Mouse (Mus musculus): Measurements from ENCODE around the gene Gba.
"Not testable (repeated sequence)": the region's sequence is repeated elsewhere in the genome, so short reads cannot be mapped to it uniquely, and the experiment has no call there.

Gba gene

DNA sequence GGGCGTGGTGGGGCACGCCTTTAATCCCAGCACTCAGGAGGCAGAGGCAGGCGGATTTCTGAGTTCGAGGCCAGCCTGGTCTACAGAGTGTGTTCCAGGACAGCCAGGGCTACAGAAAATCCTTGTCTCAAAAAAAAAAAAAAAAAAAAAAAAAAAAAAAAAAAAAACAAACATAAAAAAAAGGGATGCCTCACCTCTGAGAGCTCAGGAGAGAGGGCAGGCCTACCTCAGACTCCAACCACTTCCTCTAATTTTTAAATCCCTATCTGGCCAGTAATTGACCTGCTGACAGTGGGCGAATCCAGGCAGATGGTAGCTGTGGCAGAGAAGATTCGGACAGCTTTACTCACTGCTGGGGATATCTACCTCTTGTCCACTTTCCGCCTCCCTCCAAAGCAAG lies 13.7 kb downstream of the Gba start:
- DNase-seq, result not testable (repeated sequence)

DNA sequence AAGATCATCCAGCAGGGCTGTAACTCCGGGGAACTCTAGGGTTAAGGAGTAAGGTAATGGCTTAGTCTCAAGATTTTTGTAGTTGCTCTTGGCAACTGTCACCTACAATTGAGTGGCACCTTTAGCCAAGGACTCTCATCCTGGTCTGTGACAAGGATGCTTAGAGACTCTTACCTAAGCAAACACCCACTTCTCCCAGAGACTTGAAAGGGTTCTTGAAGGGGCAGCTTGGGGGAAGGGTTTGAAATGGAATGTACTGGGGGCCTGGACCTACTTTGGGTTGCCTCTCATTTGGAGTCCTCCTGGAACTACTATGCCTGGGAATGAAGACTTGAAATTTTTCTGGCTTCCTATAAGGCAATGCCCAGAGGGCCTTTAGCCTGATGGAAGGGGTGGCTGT lies 15.5 kb downstream of the Gba start:
- DNase-seq, result no peak

- DNase-seq, result no peak
Measured at GRCm38 (mm10) chr3:89219546-89219945, 16.8 kb downstream of the Gba start.

DNA sequence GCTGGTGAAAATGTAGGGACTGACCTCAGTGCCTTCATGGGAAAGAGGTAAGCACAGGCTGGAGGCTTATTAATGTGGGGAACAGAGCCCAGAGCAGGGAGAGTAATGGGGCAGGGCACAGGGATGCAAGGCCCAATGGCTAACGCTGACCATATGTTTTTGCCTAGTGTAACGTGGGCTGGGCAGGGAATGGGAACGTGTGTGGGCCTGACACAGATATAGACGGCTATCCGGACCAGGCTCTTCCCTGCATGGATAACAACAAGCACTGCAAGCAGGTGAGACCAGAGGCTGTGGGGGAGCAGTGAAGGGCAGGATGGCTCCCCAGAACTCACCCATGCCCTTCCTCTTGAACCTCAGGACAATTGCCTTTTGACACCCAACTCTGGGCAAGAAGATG lies 18.4 kb downstream of the Gba start:
- DNase-seq, result no peak

DNA sequence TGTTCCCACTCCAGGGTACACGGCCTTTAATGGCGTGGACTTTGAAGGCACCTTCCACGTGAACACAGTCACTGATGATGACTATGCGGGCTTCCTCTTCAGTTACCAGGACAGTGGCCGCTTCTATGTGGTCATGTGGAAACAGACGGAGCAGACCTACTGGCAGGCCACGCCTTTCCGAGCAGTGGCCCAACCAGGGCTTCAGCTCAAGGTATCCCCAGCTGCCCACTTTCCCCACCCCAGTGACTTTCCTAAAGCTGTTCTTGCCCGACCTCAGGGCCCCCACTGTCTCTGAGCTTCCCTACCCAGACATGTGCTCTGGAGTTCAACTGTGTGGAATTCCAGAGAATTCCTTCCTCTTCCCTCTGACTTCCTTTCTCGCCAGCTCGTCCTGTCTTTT lies 22.1 kb downstream of the Gba start:
- no peak for DNase-seq

DNA sequence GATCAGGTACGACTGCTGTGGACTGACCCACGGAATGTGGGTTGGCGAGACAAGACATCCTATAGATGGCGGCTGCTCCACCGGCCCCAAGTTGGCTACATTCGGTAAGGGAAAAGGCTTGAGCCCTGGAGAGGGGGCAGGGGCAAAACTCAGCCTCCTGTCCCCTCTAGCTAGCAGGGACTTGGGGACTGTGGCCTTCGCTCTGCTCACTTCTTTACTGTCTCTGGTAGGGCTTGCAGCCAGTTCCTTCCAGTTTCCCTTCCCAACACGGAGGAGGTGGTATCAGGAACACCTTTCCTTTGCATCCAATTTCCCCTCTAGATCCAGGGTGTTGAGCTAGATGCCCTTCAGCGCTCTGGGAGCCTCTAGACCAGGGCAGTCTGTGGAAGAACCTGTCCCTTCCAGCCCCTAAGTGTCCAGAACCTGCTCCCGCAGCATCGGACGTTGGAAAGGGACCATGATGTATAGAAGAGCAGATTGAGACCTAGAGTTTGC lies 22.6 kb downstream of the Gba start:
- no peak for DNase-seq

DNA sequence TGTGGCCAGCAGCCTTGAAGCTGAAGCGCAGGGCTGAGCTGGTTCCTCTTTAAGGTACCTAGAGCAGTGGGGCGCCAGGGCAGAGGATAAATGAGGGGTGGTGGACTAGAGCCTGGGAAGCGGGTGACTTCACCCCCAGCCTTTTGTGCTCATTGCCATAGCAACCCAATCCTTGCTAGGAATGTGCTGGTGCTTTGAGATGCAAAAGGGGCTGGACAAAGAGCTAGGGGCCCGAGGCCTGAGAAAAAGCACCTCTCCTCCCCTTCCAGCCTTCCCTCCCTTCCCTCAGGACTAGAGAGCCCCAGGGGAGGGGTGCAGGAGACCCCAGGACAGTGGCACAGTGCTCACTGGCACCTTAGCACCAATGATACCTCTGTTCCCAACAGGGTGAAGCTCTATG lies 23.2 kb downstream of the Gba start:
- no peak for DNase-seq

DNA sequence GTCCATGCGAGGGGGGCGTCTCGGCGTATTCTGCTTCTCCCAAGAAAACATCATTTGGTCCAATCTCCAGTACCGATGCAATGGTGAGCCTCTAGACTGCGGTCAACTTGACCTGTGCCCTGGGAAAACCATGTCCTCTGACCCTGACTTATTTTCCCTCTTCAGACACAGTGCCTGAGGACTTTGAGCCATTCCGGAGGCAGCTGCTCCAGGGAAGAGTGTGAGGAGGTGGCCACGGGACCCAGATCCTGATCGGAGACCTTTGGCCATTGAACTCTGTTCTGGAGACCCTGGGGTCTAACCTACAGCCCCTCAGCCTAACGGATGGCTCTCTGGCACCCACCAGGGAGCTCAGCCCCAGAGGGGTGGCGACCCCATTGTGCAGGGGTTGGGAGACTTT lies 23.6 kb downstream of the Gba start:
- no peak for DNase-seq

DNA sequence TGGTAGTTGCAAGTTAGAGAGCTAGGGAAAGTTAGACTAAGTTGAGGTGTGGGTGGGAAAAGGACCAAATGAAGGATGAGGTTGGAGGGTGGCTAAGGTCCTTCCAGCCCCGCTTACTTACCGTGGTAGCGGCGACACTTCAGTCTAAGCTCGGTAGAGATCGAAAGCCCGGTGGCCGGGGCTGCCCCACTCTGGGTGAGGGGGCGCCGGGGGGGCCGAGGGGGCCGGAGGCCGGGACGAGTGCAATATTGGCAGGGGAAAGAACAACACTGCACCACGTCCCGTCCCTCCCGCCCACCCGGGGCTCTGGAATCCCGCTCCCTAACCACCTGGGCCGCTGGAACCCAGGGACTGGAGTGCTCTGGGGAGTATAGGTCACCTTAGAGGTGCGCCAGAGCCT lies 24.2 kb downstream of the Gba start, which contains the start of gene Mtx1:
Gene Mtx1, minus strand, starts transcription at position 189 of the 400 bp plus-strand sequence.
- peak; percentile 30 for DNase-seq

DNA sequence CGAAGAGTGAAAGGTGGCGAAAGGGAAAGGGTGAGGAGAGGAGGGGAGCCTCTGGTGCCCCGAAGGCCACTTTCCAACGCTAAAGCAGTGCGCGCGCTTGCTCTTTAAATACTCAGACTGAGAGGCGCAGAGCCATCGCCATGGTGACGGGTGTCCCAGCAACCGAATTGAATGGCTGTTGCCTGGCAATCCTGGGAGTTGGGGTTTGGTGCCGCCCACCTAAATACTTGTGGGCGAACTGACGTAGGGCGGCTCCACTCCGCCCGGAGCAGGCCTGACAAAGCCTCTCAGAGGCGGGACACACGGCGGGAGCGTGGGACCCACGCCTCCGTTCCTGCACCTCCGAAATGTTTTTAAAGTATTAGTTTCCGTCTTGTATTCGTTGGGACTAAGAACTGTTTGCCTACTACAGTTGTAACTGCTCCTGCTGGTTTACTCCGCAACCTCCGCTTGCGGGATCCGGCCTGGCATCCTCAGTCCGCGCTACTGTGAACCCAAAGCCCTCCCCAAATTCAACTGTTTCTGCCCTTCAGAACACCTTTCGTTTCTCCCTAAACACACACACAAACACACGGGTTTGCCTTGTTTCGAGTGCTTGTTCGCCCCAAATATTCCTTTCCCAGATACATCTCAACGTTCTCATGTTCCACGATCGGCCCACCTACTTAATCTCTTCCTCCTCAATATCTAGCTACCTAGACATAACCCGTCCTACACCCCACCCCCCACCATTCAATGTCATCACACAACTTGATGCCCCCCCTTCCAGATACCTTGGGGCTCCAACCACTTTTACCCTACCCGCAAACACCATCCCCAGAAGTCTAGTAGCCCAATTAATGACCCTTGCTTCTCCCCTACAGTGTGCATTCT lies 24.8 kb downstream of the Gba start:
- DNase-seq, result peak; percentile 70

DNA sequence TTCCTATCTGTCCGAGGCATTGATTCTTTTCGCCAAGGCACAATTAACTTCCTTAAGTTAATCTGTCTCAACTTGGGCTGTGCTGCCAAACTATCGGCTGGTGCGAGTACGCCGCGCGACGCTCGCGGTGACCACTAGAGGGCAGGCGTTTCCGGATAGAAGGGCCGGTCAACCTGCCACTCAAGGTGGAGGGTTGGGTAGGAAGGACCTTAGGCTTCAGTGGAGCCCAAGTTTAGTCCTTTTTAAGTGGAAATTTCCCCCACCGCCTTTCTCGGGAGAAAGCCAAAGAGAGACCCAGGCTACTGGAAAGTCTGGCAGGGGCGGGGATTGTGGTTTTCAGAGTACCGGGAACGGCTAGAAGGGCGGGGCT lies 25.4 kb downstream of the Gba start:
- peak; percentile 93 for DNase-seq

GRCm38 (mm10) chr3:89228836-89229235 lies 26.1 kb downstream of the Gba start, which contains the start of gene Muc1:
Muc1 (plus strand) TSS chr3:89229057.
- no peak for DNase-seq

GRCm38 (mm10) chr3:89229276-89229675 lies 26.5 kb downstream of the Gba start:
- no peak for DNase-seq

DNA sequence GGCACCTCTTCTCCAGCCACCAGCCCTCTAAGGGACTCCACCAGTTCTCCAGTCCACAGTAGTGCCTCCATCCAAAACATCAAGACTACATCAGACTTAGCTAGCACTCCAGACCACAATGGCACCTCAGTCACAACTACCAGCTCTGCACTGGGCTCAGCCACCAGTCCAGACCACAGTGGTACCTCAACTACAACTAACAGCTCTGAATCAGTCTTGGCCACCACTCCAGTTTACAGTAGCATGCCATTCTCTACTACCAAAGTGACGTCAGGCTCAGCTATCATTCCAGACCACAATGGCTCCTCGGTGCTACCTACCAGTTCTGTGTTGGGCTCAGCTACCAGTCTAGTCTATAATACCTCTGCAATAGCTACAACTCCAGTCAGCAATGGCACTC lies 27.8 kb downstream of the Gba start:
- no peak for DNase-seq

DNA sequence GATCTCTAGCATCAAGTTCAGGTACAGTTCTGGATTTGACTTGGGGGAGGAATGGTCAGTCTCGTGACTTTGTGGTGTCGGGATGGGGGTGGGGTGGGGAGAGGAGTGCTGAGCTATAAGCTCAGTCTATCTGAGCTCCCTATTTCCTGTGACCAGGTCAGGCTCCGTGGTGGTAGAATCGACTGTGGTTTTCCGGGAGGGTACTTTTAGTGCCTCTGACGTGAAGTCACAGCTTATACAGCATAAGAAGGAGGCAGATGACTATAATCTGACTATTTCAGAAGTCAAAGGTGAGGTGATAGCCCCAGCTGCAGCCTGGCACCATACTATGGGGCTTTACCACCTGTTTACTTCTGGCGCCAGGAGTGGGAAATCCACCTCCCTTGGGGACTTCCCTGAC lies 28.6 kb downstream of the Gba start:
- DNase-seq, result no peak

GRCm38 (mm10) chr3:89231772-89232275 lies 29.1 kb downstream of the Gba start:
- no peak for DNase-seq

DNA sequence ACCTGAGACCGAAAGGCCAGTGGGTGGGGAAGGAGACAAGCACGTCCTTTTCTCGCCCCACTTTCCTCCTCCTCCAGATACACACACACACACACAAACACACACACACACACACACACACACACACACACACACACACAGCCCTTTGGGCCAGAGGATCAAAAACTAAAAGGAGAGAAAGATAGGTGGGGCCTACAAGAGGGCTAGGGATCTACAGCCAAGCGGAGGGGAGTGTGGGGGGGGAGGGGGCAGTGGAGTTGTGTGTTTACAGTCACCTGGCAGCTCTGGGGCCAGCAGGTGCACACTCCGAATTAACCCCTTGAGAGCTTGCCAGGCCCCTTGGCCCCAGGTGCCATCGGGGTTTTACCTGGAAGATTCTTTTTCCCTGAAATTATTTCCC lies 29.9 kb downstream of the Gba start:
- DNase-seq, result no peak

GRCm38 (mm10) chr3:89233562-89234110 lies 30.9 kb downstream of the Gba start:
- DNase-seq, result no peak

DNA sequence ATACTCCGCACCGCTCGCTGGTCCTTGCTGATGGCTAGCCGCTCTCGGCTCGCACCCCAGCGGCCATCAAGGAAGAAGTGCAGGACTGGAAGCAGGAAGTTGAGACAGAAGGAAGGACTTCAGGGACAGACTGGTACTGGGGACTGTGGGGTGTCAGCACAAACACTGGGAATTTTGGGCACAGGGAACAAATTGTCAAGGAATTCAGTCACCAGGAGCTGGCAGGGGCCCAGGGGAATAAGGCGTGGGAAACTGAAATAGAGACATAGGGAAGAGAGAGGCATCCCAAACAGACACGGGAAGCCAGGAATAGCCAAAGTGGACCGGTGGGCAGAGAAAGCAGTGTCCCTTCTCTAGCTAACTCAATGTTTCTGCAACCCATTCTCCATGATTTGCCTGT lies 33.8 kb downstream of the Gba start:
- DNase-seq, result no peak

DNA sequence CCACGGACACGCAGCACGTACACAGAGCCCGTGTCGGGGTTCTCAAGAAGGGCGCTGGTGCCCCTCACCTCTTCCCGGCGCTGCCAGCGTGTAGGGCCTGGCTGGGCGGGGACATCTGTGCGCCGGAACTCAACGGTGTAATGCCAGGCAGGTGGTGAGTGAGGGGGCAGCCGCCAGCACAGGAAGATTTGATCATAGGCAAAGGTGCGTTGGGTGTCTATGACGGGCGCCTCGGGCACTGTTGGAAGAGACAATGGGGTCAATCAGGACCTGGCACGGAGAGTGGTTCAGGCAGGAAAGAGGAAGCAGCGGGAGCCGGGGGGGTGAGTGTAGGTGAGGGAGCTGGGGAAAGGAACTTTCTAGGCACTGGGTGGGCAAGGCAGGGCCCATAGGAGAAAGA lies 35.0 kb downstream of the Gba start:
- DNase-seq, result no peak

- DNase-seq, result no peak
Measured at GRCm38 (mm10) chr3:89238494-89238893, 35.8 kb downstream of the Gba start.

GRCm38 (mm10) chr3:89242331-89242895 lies 39.7 kb downstream of the Gba start:
- peak; percentile 54 for DNase-seq

DNA sequence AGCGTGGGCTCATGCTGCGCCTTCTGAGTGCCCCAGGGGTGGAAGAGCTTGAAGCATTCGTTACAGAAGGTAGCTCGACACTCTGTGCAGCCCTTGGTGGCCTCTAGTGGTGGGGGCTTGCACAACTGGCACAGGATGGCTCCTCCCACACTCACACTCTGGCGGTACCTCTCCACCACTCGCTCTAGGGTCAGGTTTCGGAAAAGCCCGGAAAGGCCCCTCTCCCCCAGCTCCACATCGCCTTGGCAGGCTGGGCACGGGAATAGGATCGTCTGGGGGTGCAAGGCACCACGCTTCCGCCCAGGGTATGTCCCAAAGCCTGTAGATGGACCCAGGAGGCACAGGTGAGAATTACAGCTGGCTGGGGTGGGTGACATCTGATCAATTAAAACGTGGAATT lies 40.9 kb downstream of the Gba start:
- DNase-seq, result peak; percentile 87

Data from thymus, postnatal 4 days (tissue).